Mouse (Mus musculus) lung, adult 2 months (tissue): ENCODE data around the gene Cnpy1.

Source experiments
- CTCF ChIP-seq: fragments of 200-500 bp; IDR thresholded peaks from 2 replicates; pipeline ENCODE4 v1.5.1; 2011; ENCODE audit warnings: mild to moderate bottlenecking, low read length, control low read depth; ENCODE audit not compliant: insufficient read depth
- POLR2A ChIP-seq: fragments of 200-500 bp; IDR thresholded peaks from 2 replicates; pipeline ENCODE4 v1.6.1; 2011; ENCODE audit warnings: low read depth, mild to moderate bottlenecking, control low read depth, low read length, borderline replicate concordance; ENCODE audit errors: extremely low read depth

- TF ChIP-seq POLR2A (no peak), CTCF (no peak)
These were observed 32.2 kb downstream of the Cnpy1 start for GRCm38 (mm10) chr5:28213441-28213840.
